Mouse (Mus musculus): ENCODE measurements around the gene Tap2. TPM values are rescaled to one million over a fixed set of nuclear protein-coding genes. Genes with fewer than 3 reads are reported as not detected.

The Tap2 gene
- polyA plus RNA-seq, 1 experiment from 2014 or later, result 0.41 TPM

Other genes starting within 250 kb of the Tap2 start
- 44.0 and 46.8 TPM in 2 replicates for gene Vps52, start 247.7 kb upstream of the Tap2 start, polyA plus RNA-seq (2014; fragmentation: Nextera tagmentation; extraction: Ambion mirVana)
- 1,265 and 1,326 TPM in 2 replicates for gene Rps18, start 247.5 kb upstream of the Tap2 start, polyA plus RNA-seq (2014; fragmentation: Nextera tagmentation; extraction: Ambion mirVana)
- gene H2-K1, start 203.2 kb upstream of the Tap2 start, polyA plus RNA-seq (2014; fragmentation: Nextera tagmentation; extraction: Ambion mirVana), result 35.7 and 40.1 TPM in 2 replicates
- gene Ring1, start 178.8 kb upstream of the Tap2 start, polyA plus RNA-seq (2014; fragmentation: Nextera tagmentation; extraction: Ambion mirVana), result 7.5 and 8.3 TPM in 2 replicates
- gene H2-Ke6, start 175.5 kb upstream of the Tap2 start, polyA plus RNA-seq (2014; fragmentation: Nextera tagmentation; extraction: Ambion mirVana), result 81.7 and 101 TPM in 2 replicates
- 99.6 and 104 TPM in 2 replicates for gene Slc39a7, start 171.8 kb upstream of the Tap2 start, polyA plus RNA-seq (2014; fragmentation: Nextera tagmentation; extraction: Ambion mirVana)
- 32.8 and 40.3 TPM in 2 replicates for gene Rxrb, start 171.7 kb upstream of the Tap2 start, polyA plus RNA-seq (2014; fragmentation: Nextera tagmentation; extraction: Ambion mirVana)
- 1.3 and 1.7 TPM in 2 replicates for gene Col11a2, start 164.1 kb upstream of the Tap2 start, polyA plus RNA-seq (2014; fragmentation: Nextera tagmentation; extraction: Ambion mirVana)
- 0.17 and 0.25 TPM in 2 replicates for gene H2-Oa, start 111.2 kb upstream of the Tap2 start, polyA plus RNA-seq (2014; fragmentation: Nextera tagmentation; extraction: Ambion mirVana)
- 7.2 and 8.2 TPM in 2 replicates for gene H2-DMa, start 84.0 kb upstream of the Tap2 start, polyA plus RNA-seq (2014; fragmentation: Nextera tagmentation; extraction: Ambion mirVana)
- gene Brd2, start 80.9 kb upstream of the Tap2 start, polyA plus RNA-seq (2014; fragmentation: Nextera tagmentation; extraction: Ambion mirVana), result 152 and 163 TPM in 2 replicates
- gene H2-DMb2, start 60.2 kb upstream of the Tap2 start, polyA plus RNA-seq (2014; fragmentation: Nextera tagmentation; extraction: Ambion mirVana), result 0.15 TPM in 1 of 2 replicates, not detected in the other
- 0.15 and 0.87 TPM in 2 replicates for gene H2-DMb1, start 50.5 kb upstream of the Tap2 start, polyA plus RNA-seq (2014; fragmentation: Nextera tagmentation; extraction: Ambion mirVana)
- gene Tap1, start 16.0 kb upstream of the Tap2 start, polyA plus RNA-seq (2014; fragmentation: Nextera tagmentation; extraction: Ambion mirVana), result 1.6 and 1.7 TPM in 2 replicates
- gene Psmb9, start 15.8 kb upstream of the Tap2 start, polyA plus RNA-seq (2014; fragmentation: Nextera tagmentation; extraction: Ambion mirVana), result 0.99 and 1.6 TPM in 2 replicates
- 1.5 and 1.6 TPM in 2 replicates for gene Psmb8, start 5.8 kb upstream of the Tap2 start, polyA plus RNA-seq (2014; fragmentation: Nextera tagmentation; extraction: Ambion mirVana)
- not detected in 2 replicates for gene H2-Ob, start 35.4 kb downstream of the Tap2 start, polyA plus RNA-seq (2014; fragmentation: Nextera tagmentation; extraction: Ambion mirVana)
- gene H2-Ab1, start 54.2 kb downstream of the Tap2 start, polyA plus RNA-seq (2014; fragmentation: Nextera tagmentation; extraction: Ambion mirVana), result 3.0 and 3.6 TPM in 2 replicates
- gene H2-Aa, start 84.3 kb downstream of the Tap2 start, polyA plus RNA-seq (2014; fragmentation: Nextera tagmentation; extraction: Ambion mirVana), result not detected in 2 replicates
- gene H2-Eb1, start 102.3 kb downstream of the Tap2 start, polyA plus RNA-seq (2014; fragmentation: Nextera tagmentation; extraction: Ambion mirVana), result 0.92 and 0.99 TPM in 2 replicates
- not detected in 2 replicates for gene H2-Eb2, start 122.1 kb downstream of the Tap2 start, polyA plus RNA-seq (2014; fragmentation: Nextera tagmentation; extraction: Ambion mirVana)
- not detected in 2 replicates for gene Btnl2, start 151.3 kb downstream of the Tap2 start, polyA plus RNA-seq (2014; fragmentation: Nextera tagmentation; extraction: Ambion mirVana)
- gene Btnl1, start 173.6 kb downstream of the Tap2 start, polyA plus RNA-seq (2014; fragmentation: Nextera tagmentation; extraction: Ambion mirVana), result not detected in 2 replicates
- gene BC051142, start 195.3 kb downstream of the Tap2 start, polyA plus RNA-seq (2014; fragmentation: Nextera tagmentation; extraction: Ambion mirVana), result 1.5 and 2.1 TPM in 2 replicates